Mouse (Mus musculus) embryonic facial prominence, embryonic 12.5 days (tissue): ENCODE measurements at regions not wholly inside any gene's neighbourhood (a gene's known extent, or its start where the extent isn't known, plus 50 kb on each side); places are given as distances from the start of the nearest gene placed in this dataset.

Experiments
- ATAC-seq: fragments of 200-750 bp; cut with Nextera tagmentation; 2 replicates; pipeline ENCODE4 v1.8.0; 2017; ENCODE audit not compliant: insufficient number of reproducible peaks, insufficient read depth, low FRiP score, low TSS enrichment
- H3K27ac ChIP-seq: fragments of 300-500 bp; sonication (generic); 2 replicates; pipeline ENCODE4 v1.5.1; 2016; ENCODE audit warnings: mild to moderate bottlenecking
- H3K27me3 ChIP-seq: fragments of 300-500 bp; sonication (generic); 2 replicates; pipeline ENCODE4 v1.6.1; 2016; ENCODE audit warnings: mild to moderate bottlenecking, moderate library complexity
- H3K36me3 ChIP-seq: fragments of 300-500 bp; sonication (generic); 2 replicates; pipeline ENCODE4 v1.6.1; 2016; ENCODE audit warnings: mild to moderate bottlenecking
- H3K4me1 ChIP-seq: fragments of 300-500 bp; sonication (generic); 2 replicates; pipeline ENCODE4 v1.6.1; 2016
- H3K4me2 ChIP-seq: fragments of 300-500 bp; sonication (generic); replicated peaks from 2 replicates; pipeline ENCODE4 v1.6.1; 2016; ENCODE audit warnings: mild to moderate bottlenecking, moderate library complexity
- H3K4me3 ChIP-seq: fragments of 300-500 bp; sonication (generic); 2 replicates; pipeline ENCODE4 v1.5.1; 2016; ENCODE audit warnings: mild to moderate bottlenecking
- H3K9ac ChIP-seq: fragments of 300-500 bp; sonication (generic); 2 replicates; pipeline ENCODE4 v1.6.1; 2016; ENCODE audit warnings: mild to moderate bottlenecking, moderate library complexity
- H3K9me3 ChIP-seq: fragments of 300-500 bp; sonication (generic); 2 replicates; pipeline ENCODE4 v1.6.1; 2016; ENCODE audit warnings: mild to moderate bottlenecking, moderate library complexity
- WGBS: fragments of 180-500 bp; shearing (Covaris S2); methylation state at CpG from one replicate; pipeline ENCODE4 v1.1.7; 2016; 5-methylcytosine and 5-hydroxymethylcytosine counted together

DNA sequence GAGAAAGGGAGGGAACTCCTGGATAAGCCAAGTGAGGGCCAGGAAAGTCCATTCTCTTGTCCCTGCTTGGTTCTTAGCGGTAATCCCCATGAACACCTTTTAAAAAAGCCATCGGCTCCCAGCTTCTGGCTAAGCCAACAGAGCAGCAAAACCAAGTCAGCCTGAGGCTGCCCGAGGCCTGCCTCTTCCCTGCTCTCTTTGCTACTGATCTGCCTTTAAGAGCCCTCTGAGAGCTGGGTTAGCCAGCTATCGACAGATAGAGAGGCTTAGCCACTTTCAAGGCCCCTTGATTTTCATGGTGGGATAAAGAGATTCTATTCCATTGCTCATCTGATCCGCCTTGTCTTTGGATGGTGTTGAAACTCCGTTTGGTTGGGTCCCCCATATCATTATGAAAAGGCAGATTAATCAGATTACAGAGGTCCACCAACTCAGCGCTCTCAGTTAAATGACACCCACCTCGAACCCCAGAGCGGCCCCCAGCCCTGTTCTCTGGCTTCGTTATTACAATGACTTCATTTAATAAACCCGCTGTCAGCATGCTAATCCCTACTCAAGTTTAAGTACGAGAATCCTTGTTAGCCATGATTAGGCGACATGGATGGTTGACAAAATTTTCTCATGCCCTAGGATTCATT, 66.1 kb downstream of the Slc4a3 start:
- Histone ChIP-seq H3K4me1 (0 out of 2 replicates have a peak, but pooled peaks cover 6% of the 10 kb centered on the region), H3K4me3 (no peak overlapping the region), H3K4me2 (no peak overlapping the region), H3K27ac (0 out of 2 replicates have a peak overlapping the region, but pooled peaks have one; percentile 43), H3K9ac (no peak overlapping the region), H3K27me3 (no peaks in the 10 kb centered on the region), H3K36me3 (no peaks in the 10 kb centered on the region), H3K9me3 (no peaks in the 10 kb centered on the region)
- WGBS = 73% methylated on average over 13 of the region's 13 CpGs
- ATAC-seq = no peak

DNA sequence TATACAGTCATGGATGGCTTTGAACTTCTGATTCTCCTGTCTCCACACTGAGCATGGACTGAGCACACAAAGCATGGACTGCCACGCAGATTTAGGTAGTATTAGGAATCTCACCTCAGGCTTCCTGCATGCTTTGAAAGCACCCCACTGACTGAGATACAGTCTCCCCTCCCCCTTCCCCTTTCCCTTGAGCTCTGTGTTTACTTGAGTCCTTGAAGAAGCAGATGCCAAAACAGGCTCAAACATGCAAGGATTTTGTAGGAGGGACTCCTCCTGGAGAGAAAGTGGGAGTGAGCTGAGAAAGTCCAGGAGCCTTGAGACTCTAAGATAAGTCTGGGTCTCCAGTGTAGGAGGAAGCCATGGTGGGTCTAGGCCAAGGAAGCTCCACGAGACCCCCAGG, 67.1 kb downstream of the Slc4a3 start:
- Histone ChIP-seq H3K27me3 (no peaks in the 10 kb centered on the region), H3K36me3 (no peaks in the 10 kb centered on the region), H3K4me1 (0 out of 2 replicates have a peak, but pooled peaks cover 6% of the 10 kb centered on the region), H3K27ac (no peak overlapping the region), H3K4me3 (no peak overlapping the region), H3K9ac (no peak overlapping the region), H3K4me2 (no peak overlapping the region), H3K9me3 (no peaks in the 10 kb centered on the region)
- 56% methylated on average over 2 of the region's 2 CpGs for WGBS
- ATAC-seq = 0 out of 2 replicates have a peak, but pooled peaks have one; percentile 22

DNA sequence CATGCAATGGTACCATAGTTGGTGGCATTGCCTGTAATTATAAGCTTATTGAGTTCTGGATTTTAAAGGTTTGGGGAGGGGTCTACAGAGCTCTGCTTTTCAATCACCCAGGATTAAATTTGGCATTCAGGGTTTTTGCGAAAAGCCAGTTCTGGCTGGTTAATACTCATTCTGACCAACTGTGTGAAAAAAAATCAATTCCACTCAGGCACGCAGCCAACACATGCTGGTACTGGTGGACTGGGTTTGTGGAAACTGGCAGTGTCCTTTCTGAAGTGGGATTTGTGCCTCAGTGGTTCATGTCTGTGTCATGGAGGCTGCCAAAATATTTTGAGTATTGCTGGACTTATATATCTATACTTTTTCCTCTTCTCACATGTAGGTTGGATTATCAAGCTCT, 70.9 kb downstream of the Slc4a3 start:
- H3K9me3 ChIP-seq = no peaks in the 10 kb centered on the region
- H3K27ac ChIP-seq = no peak overlapping the region
- no peak for ATAC-seq
- H3K4me2 ChIP-seq = no peak overlapping the region
- no peaks in the 10 kb centered on the region for H3K27me3 ChIP-seq
- H3K36me3 ChIP-seq = no peaks in the 10 kb centered on the region
- H3K4me3 ChIP-seq = no peak overlapping the region
- whole genome bisulfite sequencing = 81% methylated on average over 2 of the region's 2 CpGs
- no peak overlapping the region for H3K9ac ChIP-seq
- H3K4me1 ChIP-seq = peaks cover 8% of the 10 kb centered on the region; the same call in 1 of the 2 replicates

DNA sequence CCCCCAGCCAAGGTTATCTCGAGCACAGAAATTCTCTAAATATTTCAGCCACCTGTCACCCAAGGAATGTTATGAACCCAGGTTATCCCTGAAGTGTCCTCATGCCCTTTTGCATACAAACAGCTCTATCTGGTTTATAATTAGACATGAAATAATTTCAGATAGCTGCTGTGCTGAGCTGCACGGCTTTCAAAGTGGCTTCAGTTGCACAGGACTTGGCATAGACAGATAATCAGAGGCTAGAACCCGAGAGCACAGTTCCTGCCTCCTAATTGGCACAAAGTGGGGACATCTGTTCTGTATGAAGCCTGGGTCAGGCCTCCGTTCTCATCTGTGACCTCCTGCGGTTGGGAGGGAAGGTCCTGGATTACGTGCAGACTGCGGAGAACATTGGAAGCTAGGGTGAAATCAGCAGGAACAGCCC, 72.3 kb downstream of the Slc4a3 start:
- peaks cover 8% of the 10 kb centered on the region; the same call in 1 of the 2 replicates for H3K4me1 ChIP-seq
- H3K27me3 ChIP-seq = no peaks in the 10 kb centered on the region
- no peak overlapping the region for H3K4me3 ChIP-seq
- H3K36me3 ChIP-seq = no peaks in the 10 kb centered on the region
- no peak overlapping the region for H3K27ac ChIP-seq
- H3K9ac ChIP-seq = no peak overlapping the region
- no peak overlapping the region for H3K4me2 ChIP-seq
- H3K9me3 ChIP-seq = no peaks in the 10 kb centered on the region
- 20% methylated on average over 7 of the region's 7 CpGs for WGBS
- ATAC-seq = no peak

DNA sequence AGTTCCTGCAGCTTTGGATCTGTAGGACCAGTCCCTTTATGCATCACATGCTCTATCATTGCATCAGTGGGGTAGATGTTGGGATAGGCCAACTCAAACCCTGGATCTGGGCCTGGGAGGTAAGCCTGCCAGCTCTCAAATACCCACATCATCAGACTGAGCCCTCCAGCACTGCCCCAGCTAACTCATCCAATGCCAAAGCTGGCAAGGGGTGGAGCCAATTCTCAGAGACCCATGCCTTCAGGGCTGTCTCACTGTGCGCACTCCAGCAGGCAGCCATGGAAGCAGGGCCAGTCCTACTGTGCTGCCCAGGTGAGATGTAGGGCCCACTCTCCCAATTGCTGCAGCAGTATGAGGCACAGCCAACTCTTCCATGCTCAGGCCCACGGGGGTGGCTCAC, 84.2 kb downstream of the Slc4a3 start:
- no peak overlapping the region for H3K4me2 ChIP-seq
- no peak overlapping the region for H3K9ac ChIP-seq
- ATAC-seq = peak; percentile 64; the same call in 1 of the 2 replicates

DNA sequence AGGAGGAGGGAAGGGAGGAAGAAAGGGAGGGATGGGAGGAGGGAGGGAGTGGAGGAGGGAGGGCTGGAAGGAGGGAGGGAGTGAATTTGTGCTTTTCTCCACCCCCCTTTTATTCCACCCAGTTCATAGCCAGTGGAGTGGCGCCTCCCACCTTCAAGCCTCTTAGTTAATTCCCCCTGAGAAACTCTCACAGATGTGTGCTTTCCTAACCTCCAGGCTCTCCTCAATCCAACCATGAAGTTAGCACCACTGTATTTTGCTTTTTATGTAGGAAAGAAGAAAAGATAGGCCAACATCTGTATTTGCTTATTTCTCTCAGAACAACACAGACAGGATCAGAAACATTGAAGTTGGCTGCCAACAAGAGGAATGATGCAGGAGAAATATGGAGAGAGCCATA, 85.7 kb downstream of the Slc4a3 start:
- H3K27me3 ChIP-seq = no peaks in the 10 kb centered on the region
- H3K36me3 ChIP-seq = no peaks in the 10 kb centered on the region
- no peaks in the 10 kb centered on the region for H3K9me3 ChIP-seq
- peaks cover 4% of the 10 kb centered on the region; the same call in 1 of the 2 replicates for H3K4me1 ChIP-seq
- WGBS = 21% methylated on average over 1 of the region's 1 CpGs
- no peak overlapping the region for H3K4me3 ChIP-seq
- no peak overlapping the region for H3K4me2 ChIP-seq
- H3K27ac ChIP-seq = no peak overlapping the region
- no peak for ATAC-seq
- H3K9ac ChIP-seq = no peak overlapping the region

More for the DNA sequence above, 84.2 kb downstream of the Slc4a3 start:
- H3K27ac ChIP-seq = no peak overlapping the region
- H3K27me3 ChIP-seq = no peaks in the 10 kb centered on the region
- no peaks in the 10 kb centered on the region for H3K9me3 ChIP-seq
- 87% methylated on average over 2 of the region's 2 CpGs for WGBS
- no peak overlapping the region for H3K4me3 ChIP-seq
- no peaks in the 10 kb centered on the region for H3K36me3 ChIP-seq
- peaks cover 2% of the 10 kb centered on the region; the same call in 1 of the 2 replicates for H3K4me1 ChIP-seq

DNA sequence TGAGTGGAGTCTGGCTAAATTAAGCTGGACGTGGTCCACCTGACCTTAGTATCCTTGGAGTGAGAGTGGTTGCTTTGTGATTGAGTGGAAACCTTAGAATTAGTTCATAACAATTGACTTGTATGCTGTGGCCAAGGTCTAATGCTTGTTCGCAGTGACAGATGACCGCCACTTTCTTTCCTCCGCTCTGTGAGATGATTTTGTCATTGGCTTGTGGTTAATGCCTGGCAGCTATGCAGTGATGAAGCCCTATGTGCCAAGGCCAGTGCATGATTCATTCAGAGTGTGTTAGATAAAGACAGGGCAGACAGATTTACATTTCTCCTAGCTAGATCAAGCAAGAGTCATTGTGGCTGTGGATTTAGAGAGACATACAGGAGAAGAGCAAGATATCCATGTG, 89.5 kb downstream of the Slc4a3 start:
- no peaks in the 10 kb centered on the region for H3K36me3 ChIP-seq
- no peak for ATAC-seq
- H3K27ac ChIP-seq = no peak overlapping the region

DNA sequence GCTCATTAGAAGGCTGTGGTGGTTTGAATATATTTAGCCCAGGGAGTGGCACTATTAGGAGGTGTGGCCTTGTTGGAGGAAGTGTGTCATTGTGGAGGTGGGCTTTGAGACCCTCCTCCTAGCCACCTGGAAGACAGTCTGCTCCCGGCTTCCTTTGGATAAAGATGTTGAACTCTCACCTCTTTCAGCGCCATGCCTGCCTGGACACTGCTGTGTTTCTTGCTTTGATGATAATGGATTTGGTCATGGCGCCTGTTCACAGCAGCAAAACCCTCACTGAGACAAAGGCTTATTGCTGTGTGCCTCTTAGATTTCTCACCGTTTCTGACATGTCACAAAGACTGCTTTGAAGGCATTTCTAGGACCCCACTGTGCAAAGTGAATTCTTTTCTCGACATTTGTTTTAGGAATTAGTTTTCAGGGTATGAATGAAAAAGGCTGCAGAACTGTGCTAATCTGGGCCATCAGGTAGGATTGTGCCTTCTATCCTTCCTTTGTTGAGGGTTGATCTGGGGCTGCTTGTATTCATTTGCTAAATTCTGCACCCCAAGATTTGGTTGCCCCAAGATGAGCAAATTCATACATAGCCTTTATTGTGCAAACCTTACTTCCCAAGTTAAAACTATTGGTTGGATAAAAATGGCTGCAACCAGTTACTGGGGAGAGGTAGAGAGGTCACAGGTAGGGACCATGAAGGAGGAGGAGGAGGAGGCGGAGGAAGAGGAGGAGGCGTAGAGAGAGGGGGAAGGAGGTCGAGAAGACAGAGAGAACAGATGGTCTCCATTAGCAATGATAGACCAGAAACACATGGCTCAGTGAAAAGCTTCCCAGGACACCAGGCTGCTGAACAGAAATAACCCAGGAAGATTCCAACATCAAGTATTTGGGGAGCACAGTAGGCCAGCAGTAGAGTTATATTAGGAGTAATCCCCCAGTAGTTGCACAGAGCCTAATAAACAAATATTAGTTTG, 93.2 kb downstream of the Slc4a3 start:
- no peak for ATAC-seq
- no peak overlapping the region for H3K4me3 ChIP-seq
- no peak overlapping the region for H3K4me2 ChIP-seq
- no peak overlapping the region for H3K27ac ChIP-seq
- H3K36me3 ChIP-seq = no peaks in the 10 kb centered on the region
- H3K4me1 ChIP-seq = peaks cover 10% of the 10 kb centered on the region; the same call in 1 of the 2 replicates
- no peaks in the 10 kb centered on the region for H3K27me3 ChIP-seq
- WGBS = 34% methylated on average over 8 of the region's 8 CpGs
- no peak overlapping the region for H3K9ac ChIP-seq
- H3K9me3 ChIP-seq = no peaks in the 10 kb centered on the region

More for the DNA sequence above, 89.5 kb downstream of the Slc4a3 start:
- WGBS = 90% methylated on average over 4 of the region's 4 CpGs
- Histone ChIP-seq H3K9me3 (no peaks in the 10 kb centered on the region), H3K4me2 (no peak overlapping the region), H3K4me1 (peaks cover 10% of the 10 kb centered on the region; the same call in 1 of the 2 replicates), H3K9ac (no peak overlapping the region), H3K4me3 (no peak overlapping the region), H3K27me3 (no peaks in the 10 kb centered on the region)

DNA sequence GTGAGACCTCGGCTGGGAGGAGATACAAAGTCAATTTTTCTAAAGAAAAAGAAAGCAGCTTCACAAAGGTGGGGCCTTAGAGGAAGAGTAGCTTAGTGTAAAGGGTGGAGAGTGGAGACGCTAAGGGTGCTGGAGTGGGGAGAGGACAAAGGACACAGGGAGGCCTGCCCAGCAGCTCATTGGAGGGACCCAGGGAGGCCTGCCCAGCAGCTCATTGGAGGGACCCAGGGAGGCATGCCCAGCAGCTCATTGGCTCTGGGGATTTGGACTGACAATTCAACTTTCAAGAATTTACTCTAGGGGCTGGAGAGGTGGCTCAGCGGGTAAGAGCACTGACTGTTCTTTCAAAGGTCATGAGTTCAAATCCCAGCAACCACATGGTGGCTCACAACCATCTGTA, 96.4 kb downstream of the Slc4a3 start:
- WGBS = 51% methylated on average over 3 of the region's 3 CpGs

DNA sequence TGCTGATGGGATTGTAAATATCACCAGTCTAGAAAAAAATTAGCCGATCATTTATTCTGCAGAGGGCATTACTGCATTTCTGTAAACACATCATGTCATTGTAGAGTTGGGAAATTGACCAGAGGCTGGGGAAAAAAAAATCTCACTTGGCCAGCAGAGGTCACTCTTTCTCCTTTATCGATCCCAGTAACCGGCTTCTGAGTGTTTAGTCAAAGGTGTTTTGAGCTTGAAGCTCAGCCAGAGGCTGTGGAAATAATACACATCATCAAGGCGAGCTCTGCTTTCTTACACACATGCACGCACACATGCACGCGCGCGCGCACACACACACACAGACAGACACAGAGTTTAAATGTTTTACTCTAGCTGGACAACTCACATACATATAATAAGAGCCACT, 106.5 kb downstream of the Slc4a3 start:
- 16% methylated on average over 10 of the region's 10 CpGs for WGBS
- H3K4me2 ChIP-seq = no peak overlapping the region
- H3K9ac ChIP-seq = no peak overlapping the region
- H3K27ac ChIP-seq = no peak overlapping the region
- 0 out of 2 replicates have a peak, but pooled peaks cover 3% of the 10 kb centered on the region for H3K27me3 ChIP-seq
- ATAC-seq = no peak
- H3K4me3 ChIP-seq = no peak overlapping the region
- H3K4me1 ChIP-seq = peaks cover 23% of the 10 kb centered on the region; the same call in 1 of the 2 replicates
- H3K9me3 ChIP-seq = no peaks in the 10 kb centered on the region
- no peaks in the 10 kb centered on the region for H3K36me3 ChIP-seq

More for the DNA sequence above, 96.4 kb downstream of the Slc4a3 start:
- Histone ChIP-seq H3K9me3 (no peaks in the 10 kb centered on the region), H3K4me1 (peaks cover 6% of the 10 kb centered on the region; the same call in 1 of the 2 replicates), H3K4me2 (no peak overlapping the region), H3K9ac (no peak overlapping the region), H3K27me3 (no peaks in the 10 kb centered on the region), H3K27ac (no peak overlapping the region), H3K36me3 (no peaks in the 10 kb centered on the region), H3K4me3 (no peak overlapping the region)
- ATAC-seq = no peak

DNA sequence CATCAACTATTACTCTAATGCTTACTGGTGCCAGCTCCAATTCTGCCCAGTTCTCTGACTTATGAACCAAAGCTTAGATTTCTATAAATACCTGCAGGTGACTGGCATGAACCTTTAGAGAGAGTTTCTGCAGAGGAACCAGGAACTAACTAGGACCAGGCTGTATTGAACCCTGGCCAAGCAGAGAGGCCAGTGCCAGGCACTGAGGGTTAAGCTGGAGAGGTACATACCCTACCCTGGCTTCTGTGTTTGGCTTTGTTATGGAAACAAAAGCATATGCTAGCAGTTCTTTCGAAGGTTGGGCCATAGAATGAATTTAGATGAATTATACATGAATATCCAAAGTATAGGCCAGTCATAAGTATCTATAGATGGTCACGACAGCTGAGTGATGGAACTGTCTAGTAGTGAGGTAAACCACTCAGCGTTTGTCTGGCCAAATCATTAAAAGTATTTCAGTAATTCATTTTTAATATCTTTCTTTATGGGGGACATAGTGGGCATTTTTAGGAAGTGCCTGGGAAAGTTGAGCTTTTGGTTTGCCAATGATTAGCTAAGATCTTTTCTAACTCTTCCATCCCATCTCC, 107.0 kb downstream of the Slc4a3 start:
- no peak overlapping the region for H3K4me3 ChIP-seq
- H3K27ac ChIP-seq = no peak overlapping the region
- H3K9ac ChIP-seq = no peak overlapping the region
- H3K36me3 ChIP-seq = no peaks in the 10 kb centered on the region
- peaks cover 23% of the 10 kb centered on the region; the same call in 1 of the 2 replicates for H3K4me1 ChIP-seq
- H3K27me3 ChIP-seq = 0 out of 2 replicates have a peak, but pooled peaks cover 3% of the 10 kb centered on the region
- ATAC-seq = 0 out of 2 replicates have a peak, but pooled peaks have one; percentile 60
- no peaks in the 10 kb centered on the region for H3K9me3 ChIP-seq
- no peak overlapping the region for H3K4me2 ChIP-seq
- 56% methylated on average over 3 of the region's 3 CpGs for WGBS
